Mouse (Mus musculus) MEL (cell line): ENCODE measurements around the gene Rps21.

Experiments used
- CHD2 ChIP-seq: IDR thresholded peaks from 2 replicates; pipeline ENCODE4 v1.6.1; 2011; ENCODE audit warnings: low read length, improper control_type of control experiment
- CTCF ChIP-seq, 3 experiments: IDR thresholded peaks in 2 of 3; conservative IDR thresholded peaks in 1 of 3; 2 replicates each; pipeline ENCODE4 v1.5.1; 2011 to 2012; ENCODE audit warnings: low read length in 3 of 3, low read depth in 2 of 3, mild to moderate bottlenecking in 2 of 3, improper control_type of control experiment in 1 of 3, inconsistent platforms in 1 of 3, mixed read lengths in 1 of 3, moderate library complexity in 1 of 3; ENCODE audit not compliant: control insufficient read depth in 1 of 3, insufficient read depth in 1 of 3, poor library complexity in 1 of 3, severe bottlenecking in 1 of 3
- EP300 ChIP-seq, 2 experiments: IDR thresholded peaks; 2 replicates each; pipeline ENCODE4 v1.6.1; 2011; ENCODE audit warnings: improper control_type of control experiment in 2 of 2, low read length in 2 of 2, low read depth in 1 of 2, mild to moderate bottlenecking in 1 of 2
- MAFK ChIP-seq: IDR thresholded peaks from 2 replicates; pipeline ENCODE4 v1.6.1; 2011; ENCODE audit warnings: low read depth, mild to moderate bottlenecking, low read length, improper control_type of control experiment, borderline replicate concordance
- MYC ChIP-seq: IDR thresholded peaks from 2 replicates; pipeline ENCODE4 v1.6.1; 2011; ENCODE audit warnings: low read depth, mild to moderate bottlenecking, low read length, improper control_type of control experiment, moderate library complexity
- POLR2A ChIP-seq, 2 experiments: IDR thresholded peaks; 2 replicates each; pipeline ENCODE4 v1.6.1; 2011 to 2012; ENCODE audit warnings: low read length in 2 of 2, mild to moderate bottlenecking in 2 of 2, control low read depth in 1 of 2, improper control_type of control experiment in 1 of 2, low read depth in 1 of 2, moderate library complexity in 1 of 2; ENCODE audit not compliant: control insufficient read depth in 1 of 2, insufficient read depth in 1 of 2, poor library complexity in 1 of 2
- RAD21 ChIP-seq: IDR thresholded peaks from 2 replicates; pipeline ENCODE4 v1.6.1; 2011; ENCODE audit warnings: mild to moderate bottlenecking, low read depth, low read length, improper control_type of control experiment
- TBP ChIP-seq: IDR thresholded peaks from 2 replicates; pipeline ENCODE4 v1.8.0; 2011; ENCODE audit warnings: low read depth, low read length, improper control_type of control experiment
- USF1 ChIP-seq: IDR thresholded peaks from 2 replicates; pipeline ENCODE4 v1.6.1; 2014; ENCODE audit warnings: low read depth, mild to moderate bottlenecking, inconsistent platforms, low read length, improper control_type of control experiment, moderate library complexity
- ZC3H11A ChIP-seq: IDR thresholded peaks from 2 replicates; pipeline ENCODE4 v1.6.1; 2012; ENCODE audit warnings: low read depth, mild to moderate bottlenecking, inconsistent platforms, low read length, improper control_type of control experiment
- ZKSCAN1 ChIP-seq: IDR thresholded peaks from 2 replicates; pipeline ENCODE4 v1.6.1; 2012; ENCODE audit warnings: low read depth, mild to moderate bottlenecking, inconsistent platforms, low read length, improper control_type of control experiment, moderate library complexity
- ZMIZ1 ChIP-seq: IDR thresholded peaks from 2 replicates; pipeline ENCODE4 v1.6.1; 2012; ENCODE audit warnings: low read depth, mild to moderate bottlenecking, inconsistent platforms, low read length, improper control_type of control experiment, moderate library complexity

DNA sequence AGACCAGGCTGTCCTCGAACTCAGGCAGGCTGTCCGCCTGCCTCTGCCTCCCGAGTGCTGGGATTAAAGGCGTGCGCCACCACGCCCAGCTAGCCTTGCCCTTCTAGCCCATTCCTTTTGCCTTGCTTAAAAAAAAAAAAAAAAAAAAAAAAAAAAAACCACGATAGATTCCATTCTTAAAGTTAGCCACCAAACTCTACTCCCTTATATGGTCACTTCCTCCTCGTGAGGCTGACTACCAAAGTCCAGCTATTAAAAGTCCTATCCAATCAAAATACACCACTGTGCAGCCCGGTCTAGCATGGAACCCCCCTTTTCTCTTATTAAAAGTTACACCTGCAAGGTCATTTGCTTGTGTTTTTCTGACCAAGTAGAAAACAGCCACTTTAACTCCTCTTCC lies 1.5 kb upstream of the Rps21 start:
- TF ChIP-seq CTCF (IDR thresholded peaks at IDR 0.05 in 2 of 3, conservative IDR thresholded peaks at IDR 0.05 in 1 of 3; ENCODE audit: control insufficient read depth in 1 of 3, insufficient read depth in 1 of 3, low read depth in 2 of 3, low read length in 3 of 3, poor library complexity in 1 of 3, severe bottlenecking in 1 of 3), result no peak
- no peak for TF ChIP-seq MAFK
- TF ChIP-seq USF1, result no peak
- no peak for TF ChIP-seq ZMIZ1
- TF ChIP-seq ZKSCAN1, result no peak
- TF ChIP-seq EP300 (IDR thresholded peaks at IDR 0.05; ENCODE audit: low read depth in 1 of 2, low read length in 2 of 2), result no peak
- TF ChIP-seq CHD2, result no peak
- TF ChIP-seq POLR2A (IDR thresholded peaks at IDR 0.05; ENCODE audit: control insufficient read depth in 1 of 2, insufficient read depth in 1 of 2, low read depth in 1 of 2, low read length in 2 of 2, poor library complexity in 1 of 2), result no peak
- no peak for TF ChIP-seq RAD21
- TF ChIP-seq TBP, result no peak; the same call in 1 of the 2 replicates
- TF ChIP-seq ZC3H11A, result no peak
- TF ChIP-seq MYC, result no peak
